Mouse (Mus musculus): ENCODE results near the gene Hspa5.
"Not testable (repeated sequence)": the region's sequence is repeated elsewhere in the genome, so short reads cannot be mapped to it uniquely, and the experiment has no call there.

Gene Hspa5

DNA sequence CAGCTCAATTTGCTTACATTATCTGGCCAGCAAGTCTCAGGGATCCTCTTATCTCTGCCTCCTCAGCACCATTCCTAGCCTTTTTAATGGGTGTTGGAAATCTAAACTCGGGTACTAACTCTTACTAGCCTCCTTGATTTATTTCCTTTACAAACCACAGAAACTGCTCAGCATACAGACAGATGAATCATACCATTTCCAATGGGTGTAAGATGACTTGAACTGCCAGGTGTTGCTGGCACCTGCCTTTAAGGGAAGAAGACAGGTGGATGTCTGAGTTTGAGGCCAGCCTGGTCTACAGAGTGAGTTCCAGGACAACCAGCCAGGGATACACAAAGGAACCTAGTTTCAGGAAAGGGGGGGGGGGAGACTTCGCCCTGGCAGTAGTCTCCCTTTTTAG, 36.3 kb downstream of the Hspa5 start:
- no peak for DNase-seq (ENCODE audit: low read depth, low spot score)

DNA sequence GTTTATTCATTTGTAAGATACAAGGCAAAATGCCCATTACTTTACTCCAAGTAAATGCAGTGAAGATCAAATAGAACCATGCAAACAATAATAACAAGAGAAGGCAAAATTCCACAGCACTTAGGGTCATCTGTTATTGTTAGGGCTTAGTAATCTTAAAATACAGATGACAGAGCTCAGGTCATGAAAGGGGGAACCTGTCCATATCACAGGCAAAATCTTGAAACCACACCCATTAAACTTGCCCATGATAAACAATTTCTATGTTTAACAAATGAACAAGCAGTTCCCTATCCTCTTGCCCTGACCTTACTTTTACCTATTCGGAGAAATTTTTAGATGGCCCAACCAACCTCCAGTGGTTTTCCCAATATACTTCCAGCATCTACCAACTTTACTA, 37.8 kb downstream of the Hspa5 start:
- DNase-seq (ENCODE audit: low read depth, low spot score), result no peak

DNA sequence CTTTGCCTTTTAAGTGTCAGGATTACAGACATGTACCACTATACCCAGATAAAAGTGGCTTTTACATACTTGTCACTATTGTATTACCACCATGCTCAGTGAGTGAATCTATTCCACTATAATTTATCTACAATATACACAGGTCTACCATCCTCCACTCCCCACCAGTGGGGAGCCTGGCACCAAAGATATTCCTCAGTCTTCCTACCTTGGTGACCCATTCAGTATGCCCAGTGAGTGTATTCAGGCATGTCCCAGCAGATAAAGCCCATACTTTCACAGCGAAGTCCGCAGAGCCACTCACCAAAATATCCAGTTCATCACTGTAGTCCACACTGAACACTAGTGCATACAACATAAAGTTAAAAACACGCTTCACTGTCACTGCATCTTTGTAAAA, 39.0 kb downstream of the Hspa5 start:
- no peak for DNase-seq (ENCODE audit: low read depth, low spot score)

DNA sequence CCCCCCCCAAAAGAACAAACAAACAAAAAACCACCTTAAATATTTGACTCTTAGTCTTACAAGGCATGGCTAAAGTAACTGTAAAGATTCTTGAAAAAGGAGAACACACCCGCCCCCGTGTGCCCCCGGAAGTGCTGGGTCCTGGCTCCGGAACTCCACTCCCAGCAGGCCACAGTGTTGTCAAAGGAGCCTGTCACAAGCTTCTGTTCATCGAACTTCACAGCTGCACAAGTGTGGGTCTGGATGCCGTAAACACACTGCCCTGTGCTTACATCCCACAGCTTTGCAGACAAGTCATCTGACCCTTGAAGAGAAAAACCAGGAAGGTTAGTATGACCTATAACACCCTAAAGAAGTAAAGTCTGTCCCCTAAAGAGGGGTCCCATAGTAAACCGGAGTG, 40.9 kb downstream of the Hspa5 start:
- DNase-seq (ENCODE audit: low read depth, low spot score), result no peak

DNA sequence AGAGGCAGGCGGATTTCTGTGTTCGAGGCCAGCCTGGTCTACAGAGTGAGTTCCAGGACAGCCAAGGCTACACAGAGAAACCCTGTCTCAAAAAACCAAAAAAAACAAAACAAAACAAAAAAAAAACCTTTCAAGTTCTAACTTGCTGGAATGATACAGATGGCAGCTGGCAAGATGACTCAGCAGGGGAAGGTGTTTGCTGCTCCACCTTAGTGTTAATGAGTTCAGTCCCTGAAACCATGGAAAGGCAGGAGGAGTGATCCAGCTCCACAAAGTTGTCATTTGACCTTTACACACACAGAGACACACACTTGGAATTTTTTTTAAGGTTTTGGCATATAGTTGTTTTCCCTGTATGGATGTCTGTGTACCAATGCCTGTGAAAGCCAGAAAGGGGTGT, 44.1 kb downstream of the Hspa5 start:
- not testable (repeated sequence) for DNase-seq (ENCODE audit: low read depth, low spot score)

DNA sequence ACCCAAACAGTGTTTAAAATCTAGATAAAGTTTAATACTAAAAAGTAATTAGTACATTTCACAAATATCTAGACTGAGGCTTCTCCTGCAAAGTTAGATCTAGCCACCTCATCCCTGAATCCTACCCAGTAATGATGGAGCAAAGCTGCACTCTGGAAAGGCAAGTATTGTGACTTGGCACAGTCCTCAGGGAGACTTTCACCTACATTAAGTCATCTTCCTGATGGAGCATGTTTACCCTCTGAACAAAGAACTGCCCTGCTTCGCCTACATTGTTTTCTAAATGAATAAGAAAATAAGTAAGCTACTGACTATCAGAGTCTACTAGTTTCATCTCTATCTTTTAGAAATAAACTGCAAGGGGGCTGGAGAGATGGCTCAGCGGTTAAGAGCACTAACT, 46.7 kb downstream of the Hspa5 start:
- no peak for DNase-seq (ENCODE audit: low read depth, low spot score)

DNA sequence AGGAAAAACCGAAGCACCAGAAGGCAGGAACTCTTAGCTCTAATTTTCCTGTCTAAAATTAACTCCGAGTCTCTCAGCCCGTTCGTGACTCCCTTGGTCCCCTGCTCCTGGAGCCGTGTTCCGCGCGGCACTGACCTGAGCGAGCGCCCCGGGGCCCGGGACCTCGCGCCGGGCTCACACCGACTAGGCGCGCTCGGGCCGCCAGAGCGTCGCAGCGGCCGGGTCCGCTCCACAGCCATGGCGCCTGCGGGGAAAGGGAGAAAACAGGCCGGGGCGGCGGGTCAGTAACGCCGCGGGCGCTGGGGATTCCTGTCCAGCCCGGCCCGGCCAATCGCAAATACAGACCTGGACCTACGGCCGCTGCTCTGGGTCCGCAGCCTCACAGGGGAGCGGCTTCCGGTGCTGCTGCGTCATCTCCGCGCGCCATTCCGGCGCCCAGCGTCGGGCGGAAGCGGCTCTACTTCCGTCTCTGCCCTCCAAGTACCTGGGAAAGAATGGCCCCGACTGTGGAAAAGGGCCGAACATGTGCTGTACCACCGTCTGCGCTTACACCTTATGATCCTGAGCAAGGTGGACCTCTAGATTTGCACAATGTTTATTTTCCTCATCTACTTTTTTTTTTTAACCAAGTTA, 54.2 kb downstream of the Hspa5 start, which contains the start of gene Fbxw2:
Gene Fbxw2, minus strand, starts transcription at position 485 of the 633 bp plus-strand sequence.
- peak; percentile 94 for DNase-seq (ENCODE audit: low read depth, low spot score)

DNA sequence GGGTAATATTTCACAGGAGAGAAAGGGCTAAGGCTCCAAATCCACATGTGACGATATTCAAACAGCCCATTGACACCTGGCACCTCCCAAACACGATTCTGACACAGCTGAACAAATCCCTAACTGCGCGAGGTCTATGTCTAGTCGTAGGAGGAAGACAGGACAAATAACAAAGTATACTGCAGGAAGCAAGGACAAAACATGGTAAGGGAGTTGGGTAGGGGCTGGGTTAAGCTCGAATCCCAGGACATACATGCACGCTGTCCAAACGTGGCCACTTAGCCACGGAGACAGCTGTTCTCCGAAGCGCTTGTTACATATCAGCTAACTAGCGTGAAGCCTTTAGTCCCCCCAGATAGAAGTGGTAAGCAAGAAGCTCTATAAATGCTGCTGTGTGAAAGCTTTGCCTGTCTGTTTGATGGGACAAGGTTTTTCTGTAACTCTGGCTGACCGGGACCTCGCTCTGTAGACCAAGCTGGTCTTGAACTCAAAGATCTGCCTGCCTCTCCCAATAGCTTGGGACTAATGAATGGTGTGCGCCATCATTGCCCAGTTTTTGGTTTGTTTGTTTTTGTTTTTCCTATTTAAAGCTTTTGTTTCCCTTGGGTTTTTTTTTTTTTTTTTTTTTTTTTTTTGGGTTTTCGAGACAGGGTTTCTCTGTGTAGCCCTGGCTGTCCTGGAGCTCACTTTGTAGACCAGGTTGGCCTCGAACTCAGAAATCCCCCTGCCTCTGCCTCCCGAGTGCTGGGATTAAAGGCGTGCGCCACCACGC, 54.9 kb downstream of the Hspa5 start:
- DNase-seq (ENCODE audit: low read depth, low spot score), result no peak
